Mouse (Mus musculus) lung, embryonic 15.5 days (tissue): Measurements from ENCODE around the gene Itsn1. TPM values are rescaled to one million over a fixed set of nuclear protein-coding genes. Genes with fewer than 3 reads are reported as not detected.

Source experiments
- ATAC-seq: fragments of 200-750 bp; cut with Nextera tagmentation; 2 replicates; pipeline ENCODE4 v1.8.0; 2017; ENCODE audit warnings: moderate number of reproducible peaks, borderline replicate concordance; ENCODE audit not compliant: low FRiP score, low TSS enrichment; ENCODE audit errors: extremely low read depth
- H3K27ac ChIP-seq: fragments of 300-500 bp; sonication (generic); 2 replicates; pipeline ENCODE4 v1.5.1; 2015; ENCODE audit warnings: moderate library complexity, mild to moderate bottlenecking, inconsistent platforms
- H3K27me3 ChIP-seq: fragments of 300-500 bp; sonication (generic); 2 replicates; pipeline ENCODE4 v1.6.1; 2015; ENCODE audit warnings: inconsistent platforms
- H3K36me3 ChIP-seq: fragments of 300-500 bp; sonication (generic); 2 replicates; pipeline ENCODE4 v1.6.1; 2015; ENCODE audit warnings: inconsistent platforms
- H3K4me1 ChIP-seq: fragments of 300-500 bp; sonication (generic); 2 replicates; pipeline ENCODE4 v1.6.1; 2015; ENCODE audit warnings: inconsistent platforms
- H3K4me2 ChIP-seq: fragments of 300-500 bp; sonication (generic); 2 replicates; pipeline ENCODE4 v1.6.1; 2015; ENCODE audit warnings: inconsistent platforms, mild to moderate bottlenecking, moderate library complexity
- H3K4me3 ChIP-seq: fragments of 300-500 bp; sonication (generic); 2 replicates; pipeline ENCODE4 v1.5.1; 2015; ENCODE audit warnings: mild to moderate bottlenecking, inconsistent platforms
- H3K9ac ChIP-seq: fragments of 300-500 bp; sonication (generic); 2 replicates; pipeline ENCODE4 v1.6.1; 2015; ENCODE audit warnings: inconsistent platforms
- H3K9me3 ChIP-seq: fragments of 300-500 bp; sonication (generic); 2 replicates; pipeline ENCODE4 v1.6.1; 2016; ENCODE audit warnings: inconsistent platforms
- WGBS: fragments of 180-500 bp; shearing (Covaris S2); methylation state at CpG from one replicate; pipeline ENCODE4 v1.1.7; 2015; 5-methylcytosine and 5-hydroxymethylcytosine counted together
- polyA plus RNA-seq: library from polyadenylated mRNA; unstranded; fragments of >200 nt; fragmentation: Nextera tagmentation; extraction: Ambion mirVana; gene quantifications from 2 replicates; pipeline ENCODE4 v1.2.1, GENCODE M21; 2015

Gene Itsn1
- polyA plus RNA-seq, 1 experiment from 2014 or later: 20.3 TPM

GRCm38 (mm10) chr16:91883636-91884035 lies 154.6 kb downstream of the Itsn1 start:
- Histone ChIP-seq H3K4me1 (peaks cover 16% of the 10 kb centered on the region), H3K27ac (no peak overlapping the region), H3K9ac (no peak overlapping the region), H3K4me2 (no peak overlapping the region), H3K36me3 (no peaks in the 10 kb centered on the region), H3K9me3 (no peaks in the 10 kb centered on the region), H3K27me3 (no peaks in the 10 kb centered on the region), H3K4me3 (no peak overlapping the region)
- no peak for ATAC-seq
- WGBS: 79% methylated on average over 2 of the region's 2 CpGs

- no peak for ATAC-seq
These were observed 155.1 kb downstream of the Itsn1 start for GRCm38 (mm10) chr16:91884196-91884595.

GRCm38 (mm10) chr16:91885389-91886122 lies 156.5 kb downstream of the Itsn1 start:
- Histone ChIP-seq H3K27ac (no peak overlapping the region), H3K36me3 (no peaks in the 10 kb centered on the region), H3K4me3 (0 out of 2 replicates have a peak overlapping the region, but pooled peaks have one; percentile 1), H3K27me3 (no peaks in the 10 kb centered on the region), H3K9me3 (no peaks in the 10 kb centered on the region), H3K4me2 (peak overlapping the region; percentile 42), H3K4me1 (peaks cover 19% of the 10 kb centered on the region), H3K9ac (no peak overlapping the region)
- ATAC-seq: 0 out of 2 replicates have a peak, but pooled peaks have one; percentile 14
- 7% methylated on average over 17 of the region's 19 CpGs for WGBS

More at GRCm38 (mm10) chr16:91884196-91884595, 155.1 kb downstream of the Itsn1 start:
- no peaks in the 10 kb centered on the region for H3K27me3 ChIP-seq
- 59% methylated on average over 5 of the region's 5 CpGs for WGBS
- no peak overlapping the region for H3K9ac ChIP-seq
- no peak overlapping the region for H3K4me3 ChIP-seq
- H3K27ac ChIP-seq: no peak overlapping the region
- no peaks in the 10 kb centered on the region for H3K36me3 ChIP-seq
- no peaks in the 10 kb centered on the region for H3K9me3 ChIP-seq
- H3K4me1 ChIP-seq: peaks cover 16% of the 10 kb centered on the region
- H3K4me2 ChIP-seq: no peak overlapping the region

GRCm38 (mm10) chr16:91888368-91888767 lies 159.3 kb downstream of the Itsn1 start:
- no peak; the same call in 1 of the 2 replicates for ATAC-seq
- H3K4me1 ChIP-seq: peaks cover 10% of the 10 kb centered on the region
- no peak overlapping the region for H3K27ac ChIP-seq
- H3K9me3 ChIP-seq: no peaks in the 10 kb centered on the region
- no peak overlapping the region for H3K4me2 ChIP-seq
- H3K9ac ChIP-seq: no peak overlapping the region
- WGBS: 71% methylated on average over 3 of the region's 3 CpGs
- no peaks in the 10 kb centered on the region for H3K36me3 ChIP-seq
- H3K4me3 ChIP-seq: no peak overlapping the region
- no peaks in the 10 kb centered on the region for H3K27me3 ChIP-seq

- 0 out of 2 replicates have a peak overlapping the region, but pooled peaks have one; percentile 10 for H3K4me2 ChIP-seq
- H3K27ac ChIP-seq: no peak overlapping the region
- no peak overlapping the region for H3K4me3 ChIP-seq
- no peaks in the 10 kb centered on the region for H3K36me3 ChIP-seq
- H3K4me1 ChIP-seq: peaks cover 10% of the 10 kb centered on the region
- H3K27me3 ChIP-seq: no peaks in the 10 kb centered on the region
- ATAC-seq: no peak
- no peak overlapping the region for H3K9ac ChIP-seq
- H3K9me3 ChIP-seq: no peaks in the 10 kb centered on the region
- WGBS: 50% methylated on average over 12 of the region's 12 CpGs
These were observed 160.8 kb downstream of the Itsn1 start for GRCm38 (mm10) chr16:91889831-91890230.

- no peak for ATAC-seq
- no peaks in the 10 kb centered on the region for H3K36me3 ChIP-seq
- H3K4me3 ChIP-seq: no peak overlapping the region
- H3K27ac ChIP-seq: no peak overlapping the region
- H3K9me3 ChIP-seq: no peaks in the 10 kb centered on the region
- no peak overlapping the region for H3K4me2 ChIP-seq
- peaks cover 4% of the 10 kb centered on the region for H3K4me1 ChIP-seq
- H3K27me3 ChIP-seq: no peaks in the 10 kb centered on the region
- no peak overlapping the region for H3K9ac ChIP-seq
- 72% methylated on average over 11 of the region's 11 CpGs for WGBS
These were observed 162.1 kb downstream of the Itsn1 start for GRCm38 (mm10) chr16:91891218-91891617.

- no peak overlapping the region for H3K9ac ChIP-seq
- H3K9me3 ChIP-seq: no peaks in the 10 kb centered on the region
- H3K4me1 ChIP-seq: no peaks in the 10 kb centered on the region
- H3K4me2 ChIP-seq: no peak overlapping the region
- no peak overlapping the region for H3K27ac ChIP-seq
- no peaks in the 10 kb centered on the region for H3K27me3 ChIP-seq
- H3K36me3 ChIP-seq: no peaks in the 10 kb centered on the region
- WGBS: 57% methylated on average over 6 of the region's 6 CpGs
- H3K4me3 ChIP-seq: no peak overlapping the region
- no peak for ATAC-seq
These were observed 167.3 kb downstream of the Itsn1 start for GRCm38 (mm10) chr16:91896426-91896830.

GRCm38 (mm10) chr16:91898850-91899848 lies 170.1 kb downstream of the Itsn1 start:
- ATAC-seq: no peak; the same call in 1 of the 2 replicates
- WGBS: 48% methylated on average over 22 of the region's 22 CpGs
- Histone ChIP-seq H3K27me3 (no peaks in the 10 kb centered on the region), H3K9ac (no peak overlapping the region), H3K9me3 (no peaks in the 10 kb centered on the region), H3K36me3 (no peaks in the 10 kb centered on the region), H3K27ac (no peak overlapping the region), H3K4me1 (no peaks in the 10 kb centered on the region), H3K4me2 (no peak overlapping the region), H3K4me3 (no peak overlapping the region)

GRCm38 (mm10) chr16:91900274-91900673 lies 171.2 kb downstream of the Itsn1 start:
- no peaks in the 10 kb centered on the region for H3K4me1 ChIP-seq
- no peaks in the 10 kb centered on the region for H3K27me3 ChIP-seq
- H3K9ac ChIP-seq: no peak overlapping the region
- no peaks in the 10 kb centered on the region for H3K36me3 ChIP-seq
- no peak overlapping the region for H3K4me3 ChIP-seq
- no peak overlapping the region for H3K27ac ChIP-seq
- WGBS: 32% methylated on average over 11 of the region's 11 CpGs
- H3K9me3 ChIP-seq: no peaks in the 10 kb centered on the region
- H3K4me2 ChIP-seq: no peak overlapping the region
- no peak for ATAC-seq

GRCm38 (mm10) chr16:91903801-91904506 lies 174.9 kb downstream of the Itsn1 start:
- no peaks in the 10 kb centered on the region for H3K36me3 ChIP-seq
- 86% methylated on average over 13 of the region's 13 CpGs for WGBS
- no peaks in the 10 kb centered on the region for H3K9me3 ChIP-seq
- no peaks in the 10 kb centered on the region for H3K27me3 ChIP-seq
- H3K9ac ChIP-seq: no peak overlapping the region
- H3K4me2 ChIP-seq: no peak overlapping the region
- no peak overlapping the region for H3K4me3 ChIP-seq
- no peaks in the 10 kb centered on the region for H3K4me1 ChIP-seq
- H3K27ac ChIP-seq: no peak overlapping the region
- ATAC-seq: no peak

- Histone ChIP-seq H3K9me3 (no peaks in the 10 kb centered on the region), H3K4me3 (no peak overlapping the region), H3K27ac (no peak overlapping the region), H3K4me1 (no peaks in the 10 kb centered on the region), H3K4me2 (no peak overlapping the region), H3K27me3 (no peaks in the 10 kb centered on the region), H3K9ac (no peak overlapping the region), H3K36me3 (no peaks in the 10 kb centered on the region)
- WGBS: 81% methylated on average over 11 of the region's 11 CpGs
- ATAC-seq: no peak; the same call in 1 of the 2 replicates
These were observed 176.2 kb downstream of the Itsn1 start for GRCm38 (mm10) chr16:91905127-91905860.
